Mouse (Mus musculus): ENCODE results near the gene Cntn3. TPM values are rescaled to one million over a fixed set of nuclear protein-coding genes. Genes with fewer than 3 reads are reported as not detected.
"Not testable (repeated sequence)": the region's sequence is repeated elsewhere in the genome, so short reads cannot be mapped to it uniquely, and the experiment has no call there.

Gene Cntn3
- polyA plus RNA-seq (2014; fragmentation: Nextera tagmentation; extraction: Ambion mirVana): 3.2 and 4.0 TPM in 2 replicates

DNA sequence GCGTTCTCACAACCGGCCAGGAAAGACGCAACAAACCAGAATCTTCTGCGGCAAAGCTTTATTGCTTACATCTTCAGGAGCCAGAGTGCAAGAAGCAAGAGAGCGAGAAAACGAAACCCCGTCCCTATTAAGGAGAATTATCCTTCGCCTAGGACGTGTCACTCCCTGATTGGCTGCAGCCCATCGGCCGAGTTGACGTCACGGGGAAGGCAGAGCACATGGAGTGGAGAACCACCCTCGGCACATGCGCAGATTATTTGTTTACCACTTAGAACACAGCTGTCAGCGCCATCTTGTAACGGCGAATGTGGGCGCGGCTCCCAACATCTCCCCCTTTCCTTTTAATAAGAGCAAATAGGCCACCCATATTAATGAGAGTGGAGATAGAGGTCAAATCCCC, at the start of gene Cntn3:
Gene Cntn3, minus strand, starts transcription at position 101 of the 400 bp plus-strand sequence.
- not testable (repeated sequence) for H3K4me1 ChIP-seq (ENCODE audit: control insufficient read depth, insufficient read depth, low read length); H3K9ac ChIP-seq (replicated peaks; ENCODE audit: low read length); H3K4me3 ChIP-seq (replicated peaks; ENCODE audit: low read depth, low read length); H3K27ac ChIP-seq (replicated peaks; ENCODE audit: low read depth, low read length); ATAC-seq (ENCODE audit: low FRiP score, low TSS enrichment); H3K36me3 ChIP-seq (ENCODE audit: control insufficient read depth, insufficient read depth, low read length); DNase-seq; H3K4me2 ChIP-seq (ENCODE audit: low read length); H3K9me3 ChIP-seq (ENCODE audit: control insufficient read depth, low read length); H3K27me3 ChIP-seq (ENCODE audit: control insufficient read depth, insufficient read depth, low read length)
- WGBS: 98% methylated on average over 4 of the region's 20 CpGs

GRCm38 (mm10) chr6:102600773-102601172, 27.9 kb upstream of the Cntn3 start:
- 83% methylated on average over 2 of the region's 2 CpGs for WGBS
- ATAC-seq (ENCODE audit: low FRiP score, low TSS enrichment) (no peak), DNase-seq (no peak)
- no peak overlapping the region for H3K4me2 ChIP-seq (ENCODE audit: low read length)
- H3K36me3 ChIP-seq (ENCODE audit: control insufficient read depth, insufficient read depth, low read length): no peaks in the 10 kb centered on the region
- no peaks in the 10 kb centered on the region for H3K27me3 ChIP-seq (ENCODE audit: control insufficient read depth, insufficient read depth, low read length)
- no peaks in the 10 kb centered on the region for H3K9me3 ChIP-seq (ENCODE audit: control insufficient read depth, low read length)
- no peaks in the 10 kb centered on the region for H3K4me1 ChIP-seq (ENCODE audit: control insufficient read depth, insufficient read depth, low read length)
- no peak overlapping the region for H3K27ac ChIP-seq (replicated peaks; ENCODE audit: low read depth, low read length)
- no peak overlapping the region for H3K9ac ChIP-seq (replicated peaks; ENCODE audit: low read length)
- H3K4me3 ChIP-seq (replicated peaks; ENCODE audit: low read depth, low read length): no peak overlapping the region

DNA sequence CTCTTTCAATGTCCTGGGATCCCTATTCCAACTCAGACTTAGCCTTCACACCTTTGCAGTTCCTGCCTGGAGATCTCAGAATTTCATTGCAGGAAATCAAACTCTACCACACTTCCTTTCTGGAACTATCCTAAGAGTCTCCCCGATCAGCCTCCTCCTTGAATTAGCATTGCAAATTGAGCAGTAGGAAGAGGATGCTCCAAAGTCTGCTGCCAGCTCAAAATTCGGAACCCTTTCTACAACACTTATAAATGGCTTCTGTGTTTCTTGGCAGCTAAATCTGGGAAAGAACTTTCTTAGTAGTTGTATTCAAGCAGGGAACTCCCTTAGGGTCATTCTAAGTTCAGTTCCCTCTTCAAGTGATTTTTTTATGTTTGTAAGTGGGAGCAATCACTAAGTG, 24.9 kb upstream of the Cntn3 start:
- Histone ChIP-seq H3K36me3 (ENCODE audit: control insufficient read depth, insufficient read depth, low read length) (no peaks in the 10 kb centered on the region), H3K4me3 (replicated peaks; ENCODE audit: low read depth, low read length) (no peak overlapping the region), H3K27me3 (ENCODE audit: control insufficient read depth, insufficient read depth, low read length) (no peaks in the 10 kb centered on the region), H3K4me1 (ENCODE audit: control insufficient read depth, insufficient read depth, low read length) (no peaks in the 10 kb centered on the region), H3K9me3 (ENCODE audit: control insufficient read depth, low read length) (no peaks in the 10 kb centered on the region), H3K27ac (replicated peaks; ENCODE audit: low read depth, low read length) (no peak overlapping the region), H3K4me2 (ENCODE audit: low read length) (no peak overlapping the region), H3K9ac (replicated peaks; ENCODE audit: low read length) (no peak overlapping the region)
- ATAC-seq (ENCODE audit: low FRiP score, low TSS enrichment) (no peak), DNase-seq (no peak)
- 68% methylated on average over 2 of the region's 2 CpGs for WGBS

- Histone ChIP-seq H3K27ac (replicated peaks; ENCODE audit: low read depth, low read length) (no peak overlapping the region), H3K4me1 (ENCODE audit: control insufficient read depth, insufficient read depth, low read length) (no peaks in the 10 kb centered on the region), H3K36me3 (ENCODE audit: control insufficient read depth, insufficient read depth, low read length) (no peaks in the 10 kb centered on the region), H3K4me3 (replicated peaks; ENCODE audit: low read depth, low read length) (no peak overlapping the region), H3K4me2 (ENCODE audit: low read length) (no peak overlapping the region), H3K27me3 (ENCODE audit: control insufficient read depth, insufficient read depth, low read length) (no peaks in the 10 kb centered on the region), H3K9me3 (ENCODE audit: control insufficient read depth, low read length) (no peaks in the 10 kb centered on the region), H3K9ac (replicated peaks; ENCODE audit: low read length) (no peak overlapping the region)
- WGBS: 96% methylated on average over 4 of the region's 4 CpGs
- peak; percentile 30 for DNase-seq
- no peak for ATAC-seq (ENCODE audit: low FRiP score, low TSS enrichment)
Observed at GRCm38 (mm10) chr6:102590151-102590550, 17.2 kb upstream of the Cntn3 start.

DNA sequence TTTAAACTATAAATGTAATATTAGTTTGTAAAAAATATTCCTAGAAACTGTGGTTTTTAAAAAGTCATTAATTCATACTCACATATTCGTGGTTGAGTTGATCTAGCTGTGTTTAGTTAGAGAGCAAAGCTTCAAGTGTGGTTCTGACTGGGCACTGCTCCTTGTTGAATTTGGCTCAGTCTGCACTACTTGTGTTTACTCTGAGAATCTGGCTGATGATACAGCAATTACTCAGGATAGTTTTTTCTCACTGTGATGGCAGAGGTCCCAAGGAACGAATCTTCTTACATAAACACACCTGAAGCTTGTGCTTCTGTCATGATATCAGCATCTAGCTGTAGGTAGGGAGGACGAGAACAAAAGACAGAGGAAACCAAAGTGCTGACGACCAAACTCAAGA, 16.4 kb upstream of the Cntn3 start:
- H3K4me3 ChIP-seq (replicated peaks; ENCODE audit: low read depth, low read length): no peak overlapping the region
- no peak for ATAC-seq (ENCODE audit: low FRiP score, low TSS enrichment)
- 78% methylated on average over 4 of the region's 4 CpGs for WGBS
- no peak for DNase-seq
- no peaks in the 10 kb centered on the region for H3K9me3 ChIP-seq (ENCODE audit: control insufficient read depth, low read length)
- H3K9ac ChIP-seq (replicated peaks; ENCODE audit: low read length): no peak overlapping the region
- no peaks in the 10 kb centered on the region for H3K4me1 ChIP-seq (ENCODE audit: control insufficient read depth, insufficient read depth, low read length)
- no peak overlapping the region for H3K27ac ChIP-seq (replicated peaks; ENCODE audit: low read depth, low read length)
- no peaks in the 10 kb centered on the region for H3K27me3 ChIP-seq (ENCODE audit: control insufficient read depth, insufficient read depth, low read length)
- no peak overlapping the region for H3K4me2 ChIP-seq (ENCODE audit: low read length)
- H3K36me3 ChIP-seq (ENCODE audit: control insufficient read depth, insufficient read depth, low read length): no peaks in the 10 kb centered on the region

DNA sequence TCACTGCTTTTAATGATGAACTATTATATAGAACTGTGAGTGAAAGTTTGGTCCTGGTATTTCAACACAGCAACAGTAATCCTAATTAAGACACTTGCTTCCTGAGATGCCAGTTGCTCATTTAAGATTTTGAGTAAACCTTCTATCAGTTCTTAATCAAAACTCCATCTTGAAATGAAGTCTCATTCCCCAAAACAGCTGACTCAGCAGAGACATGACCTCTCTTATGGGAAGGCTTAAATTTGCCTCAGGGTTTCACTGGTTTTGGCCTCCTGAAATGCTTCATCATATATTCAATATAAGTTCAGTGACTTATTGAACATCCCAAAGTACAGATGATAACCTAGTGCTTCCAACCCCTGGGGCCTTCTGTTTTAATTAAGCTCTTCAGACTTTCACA, 13.2 kb upstream of the Cntn3 start:
- Histone ChIP-seq H3K4me3 (replicated peaks; ENCODE audit: low read depth, low read length) (no peak overlapping the region), H3K27me3 (ENCODE audit: control insufficient read depth, insufficient read depth, low read length) (no peaks in the 10 kb centered on the region), H3K9me3 (ENCODE audit: control insufficient read depth, low read length) (no peaks in the 10 kb centered on the region), H3K4me2 (ENCODE audit: low read length) (no peak overlapping the region), H3K9ac (replicated peaks; ENCODE audit: low read length) (no peak overlapping the region), H3K27ac (replicated peaks; ENCODE audit: low read depth, low read length) (no peak overlapping the region), H3K36me3 (ENCODE audit: control insufficient read depth, insufficient read depth, low read length) (no peaks in the 10 kb centered on the region), H3K4me1 (ENCODE audit: control insufficient read depth, insufficient read depth, low read length) (no peaks in the 10 kb centered on the region)
- ATAC-seq (ENCODE audit: low FRiP score, low TSS enrichment): no peak
- no peak for DNase-seq

DNA sequence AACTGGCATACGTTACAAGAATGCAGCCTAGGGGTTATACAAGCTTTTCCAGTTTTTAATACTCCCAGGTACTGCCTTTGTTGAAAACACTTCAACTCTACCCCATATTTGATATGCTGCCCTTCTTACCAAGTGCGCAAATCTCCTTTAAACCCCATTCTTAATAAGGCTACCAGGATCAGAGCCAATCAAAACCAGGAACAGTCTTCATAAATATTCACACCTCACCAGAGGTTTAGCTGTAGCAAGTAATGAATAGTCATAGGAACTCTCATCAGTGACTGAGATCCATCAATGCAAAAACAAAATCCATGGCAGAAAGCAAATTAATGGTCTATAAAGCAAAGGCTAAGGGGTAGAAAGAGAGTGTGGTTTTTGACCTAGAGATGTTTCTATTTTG, 10.7 kb upstream of the Cntn3 start:
- H3K9me3 ChIP-seq (ENCODE audit: control insufficient read depth, low read length): no peaks in the 10 kb centered on the region
- H3K4me2 ChIP-seq (ENCODE audit: low read length): no peak overlapping the region
- no peaks in the 10 kb centered on the region for H3K36me3 ChIP-seq (ENCODE audit: control insufficient read depth, insufficient read depth, low read length)
- 42% methylated on average over 2 of the region's 2 CpGs for WGBS
- DNase-seq (peak; percentile 10), ATAC-seq (ENCODE audit: low FRiP score, low TSS enrichment) (peak; percentile 64; the same call in 1 of the 2 replicates)
- H3K27me3 ChIP-seq (ENCODE audit: control insufficient read depth, insufficient read depth, low read length): no peaks in the 10 kb centered on the region
- no peak overlapping the region for H3K4me3 ChIP-seq (replicated peaks; ENCODE audit: low read depth, low read length)
- H3K27ac ChIP-seq (replicated peaks; ENCODE audit: low read depth, low read length): no peak overlapping the region
- no peak overlapping the region for H3K9ac ChIP-seq (replicated peaks; ENCODE audit: low read length)
- no peaks in the 10 kb centered on the region for H3K4me1 ChIP-seq (ENCODE audit: control insufficient read depth, insufficient read depth, low read length)

GRCm38 (mm10) chr6:102567496-102567895, 5.4 kb downstream of the Cntn3 start:
- H3K27me3 ChIP-seq (ENCODE audit: control insufficient read depth, insufficient read depth, low read length): no peaks in the 10 kb centered on the region
- WGBS: 72% methylated on average over 1 of the region's 1 CpGs

GRCm38 (mm10) chr6:102565228-102565627, 7.7 kb downstream of the Cntn3 start:
- H3K27ac ChIP-seq (replicated peaks; ENCODE audit: low read depth, low read length): no peak overlapping the region
- no peaks in the 10 kb centered on the region for H3K27me3 ChIP-seq (ENCODE audit: control insufficient read depth, insufficient read depth, low read length)
- H3K9me3 ChIP-seq (ENCODE audit: control insufficient read depth, low read length): no peaks in the 10 kb centered on the region
- H3K4me2 ChIP-seq (ENCODE audit: low read length): no peak overlapping the region
- no peaks in the 10 kb centered on the region for H3K4me1 ChIP-seq (ENCODE audit: control insufficient read depth, insufficient read depth, low read length)
- no peak overlapping the region for H3K4me3 ChIP-seq (replicated peaks; ENCODE audit: low read depth, low read length)
- H3K36me3 ChIP-seq (ENCODE audit: control insufficient read depth, insufficient read depth, low read length): no peaks in the 10 kb centered on the region
- ATAC-seq (ENCODE audit: low FRiP score, low TSS enrichment) (no peak), DNase-seq (no peak)
- H3K9ac ChIP-seq (replicated peaks; ENCODE audit: low read length): no peak overlapping the region
- WGBS: 100% methylated on average over 1 of the region's 1 CpGs

More at GRCm38 (mm10) chr6:102567496-102567895, 5.4 kb downstream of the Cntn3 start:
- ATAC-seq (ENCODE audit: low FRiP score, low TSS enrichment): no peak
- Histone ChIP-seq H3K27ac (replicated peaks; ENCODE audit: low read depth, low read length) (no peak overlapping the region), H3K36me3 (ENCODE audit: control insufficient read depth, insufficient read depth, low read length) (no peaks in the 10 kb centered on the region), H3K9me3 (ENCODE audit: control insufficient read depth, low read length) (no peaks in the 10 kb centered on the region), H3K4me2 (ENCODE audit: low read length) (no peak overlapping the region), H3K9ac (replicated peaks; ENCODE audit: low read length) (no peak overlapping the region), H3K4me1 (ENCODE audit: control insufficient read depth, insufficient read depth, low read length) (no peaks in the 10 kb centered on the region), H3K4me3 (replicated peaks; ENCODE audit: low read depth, low read length) (no peak overlapping the region)
- no peak for DNase-seq

All from midbrain, embryonic 14.5 days (tissue).